Mouse (Mus musculus) embryonic fibroblast, embryonic 13.5 days (primary cell): ENCODE measurements around the gene 1700113H08Rik.

Source experiments
- CTCF ChIP-seq: IDR thresholded peaks from 2 replicates; pipeline ENCODE4 v1.5.1; 2011; ENCODE audit warnings: mild to moderate bottlenecking, control low read depth, low read length, moderate library complexity, borderline replicate concordance; ENCODE audit not compliant: insufficient read depth
- POLR2A ChIP-seq: IDR thresholded peaks from 2 replicates; pipeline ENCODE4 v1.6.1; 2011; ENCODE audit warnings: low read depth, mild to moderate bottlenecking, control low read depth, low read length, moderate library complexity

DNA sequence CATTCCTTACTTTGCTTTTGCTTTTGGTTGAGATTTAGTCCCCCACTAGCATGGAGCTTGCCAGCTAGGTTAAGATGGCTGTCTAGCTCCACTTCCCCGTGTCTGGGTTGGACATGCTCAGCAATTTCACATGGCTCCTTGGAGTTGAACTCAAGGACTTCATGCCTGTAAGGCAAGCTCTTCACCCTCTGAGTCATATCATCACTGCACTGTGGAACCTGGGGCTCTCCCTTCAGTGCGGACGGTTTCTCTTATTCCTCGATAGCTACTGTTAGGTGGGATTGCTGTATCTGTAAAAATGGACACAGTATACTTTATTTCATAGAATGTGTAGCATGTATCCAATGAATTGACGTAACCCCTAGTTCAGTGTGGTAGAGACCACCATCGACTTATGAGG, 93.2 kb downstream of the 1700113H08Rik start:
- TF ChIP-seq POLR2A (no peak), CTCF (no peak)
